Mouse (Mus musculus): ENCODE measurements around the gene Phf20.
"Not testable (repeated sequence)": the region's sequence is repeated elsewhere in the genome, so short reads cannot be mapped to it uniquely, and the experiment has no call there.

Phf20 gene

DNA sequence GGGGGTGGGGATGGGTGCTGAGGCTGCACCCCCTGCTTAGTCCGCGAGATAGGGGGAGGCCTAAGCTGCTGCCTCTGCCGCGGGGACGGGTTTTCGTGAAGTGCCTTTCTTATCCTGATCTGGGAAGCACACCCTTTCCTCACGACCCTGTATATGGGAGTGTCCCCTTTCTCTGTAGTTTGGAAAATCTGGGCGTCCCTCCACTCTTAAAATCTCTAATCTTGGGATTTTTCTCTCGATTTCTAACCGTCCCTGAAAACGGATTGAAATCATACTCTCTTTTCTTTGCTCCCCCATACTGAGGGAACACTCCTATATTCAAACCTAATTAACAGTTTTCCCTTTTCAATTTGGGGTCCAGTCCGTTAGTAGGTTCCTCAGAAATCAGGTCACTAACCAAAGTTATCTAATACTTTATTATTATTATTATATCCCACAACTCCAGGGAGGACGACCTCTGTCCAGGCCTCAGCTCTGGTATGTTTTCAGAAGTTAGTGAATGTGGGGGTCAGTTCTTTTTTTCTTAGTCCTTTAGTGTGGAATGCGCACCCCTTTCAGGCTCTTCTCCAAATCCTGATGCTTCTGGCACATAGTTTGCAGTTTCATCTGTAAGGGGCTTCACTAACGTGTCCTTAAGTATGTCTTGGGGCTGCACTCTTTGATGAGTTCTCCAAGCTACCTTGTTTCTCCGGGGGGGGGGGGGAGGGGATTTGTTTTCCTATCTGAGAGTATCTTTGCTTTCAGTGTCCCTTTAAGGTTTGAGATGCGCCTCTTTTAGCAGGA lies 1.1 kb downstream of the Phf20 start:
- in situ Hi-C loops (cut with MboI, MseI): loop anchor here (25.0 kb wide), 1 partner anchor 1310 kb away; the partner anchor contains the start of gene Eif2s2

DNA sequence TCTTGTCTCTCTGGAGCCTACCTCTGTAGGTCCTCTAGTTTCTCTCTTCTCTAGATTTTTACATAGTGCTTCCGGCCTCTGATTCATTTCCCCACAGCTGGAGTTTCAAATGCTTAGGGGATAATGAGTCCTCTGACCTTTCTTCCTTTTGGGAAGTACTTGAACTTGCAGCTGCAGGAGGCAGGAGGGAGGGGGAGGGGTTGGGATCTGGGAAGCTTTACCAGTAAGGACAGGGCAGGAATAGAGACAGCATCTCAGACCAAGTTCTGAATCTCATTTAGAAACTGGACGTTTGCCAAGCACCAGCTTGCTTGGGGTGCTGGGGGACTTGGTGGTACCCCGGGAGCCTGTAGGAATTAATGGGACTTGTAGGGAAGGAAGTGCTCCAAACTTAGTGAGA lies 3.7 kb downstream of the Phf20 start:
- in situ Hi-C loops (cut with MboI, MseI): loop anchor here (25.0 kb wide), 1 partner anchor 1313 kb away; the partner anchor contains the start of gene Eif2s2

DNA sequence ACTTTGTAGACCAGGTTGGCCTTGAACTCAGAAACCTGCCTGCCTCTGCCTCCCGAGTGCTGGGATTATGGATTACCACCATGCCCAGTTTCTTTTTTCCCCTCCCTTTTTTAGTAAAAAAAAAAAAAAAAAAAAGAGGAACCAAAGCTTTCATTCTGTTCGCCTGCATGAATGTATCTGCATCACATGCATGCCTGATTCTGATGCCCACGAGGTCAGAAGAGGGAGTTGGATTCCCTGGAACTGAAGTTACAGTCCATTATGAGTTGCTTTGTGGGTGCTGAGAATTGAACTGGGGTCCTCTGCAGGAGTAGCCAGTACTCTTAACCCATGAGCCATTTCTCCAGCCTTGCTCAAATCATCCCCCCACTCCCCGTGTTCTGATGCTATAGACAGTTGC lies 5.2 kb downstream of the Phf20 start:
- in situ Hi-C loops (cut with MboI, MseI): no loop called here

DNA sequence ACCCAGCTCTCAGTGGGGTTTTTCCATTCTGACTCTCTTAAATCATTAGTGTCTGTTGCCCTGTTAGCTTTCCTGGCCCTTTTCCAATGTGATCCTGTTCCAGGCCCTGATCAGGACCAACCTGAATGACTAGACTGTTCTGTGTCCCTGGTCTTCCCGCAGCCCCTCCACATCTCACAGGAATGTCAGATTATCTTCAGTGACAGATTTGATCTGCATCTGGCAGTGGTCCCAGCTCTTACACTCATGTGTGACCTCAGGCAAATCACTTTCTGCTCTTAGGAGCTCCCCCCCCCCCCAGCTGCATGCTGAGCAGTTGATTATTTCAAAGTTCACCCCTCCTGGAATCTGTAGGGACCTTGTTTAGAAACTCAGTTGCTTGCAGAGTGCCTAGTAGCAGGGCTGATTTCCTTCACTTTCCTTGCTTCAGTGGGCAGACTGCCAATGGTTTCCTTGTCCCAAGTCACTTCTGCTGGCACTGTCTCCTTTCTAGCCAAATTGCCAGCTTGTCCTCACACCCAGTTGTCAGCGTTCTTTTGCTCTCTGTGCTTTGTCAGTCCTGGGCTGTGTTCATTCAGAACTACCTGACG lies 6.7 kb downstream of the Phf20 start:
- in situ Hi-C loops (cut with MboI, MseI): no loop called here

DNA sequence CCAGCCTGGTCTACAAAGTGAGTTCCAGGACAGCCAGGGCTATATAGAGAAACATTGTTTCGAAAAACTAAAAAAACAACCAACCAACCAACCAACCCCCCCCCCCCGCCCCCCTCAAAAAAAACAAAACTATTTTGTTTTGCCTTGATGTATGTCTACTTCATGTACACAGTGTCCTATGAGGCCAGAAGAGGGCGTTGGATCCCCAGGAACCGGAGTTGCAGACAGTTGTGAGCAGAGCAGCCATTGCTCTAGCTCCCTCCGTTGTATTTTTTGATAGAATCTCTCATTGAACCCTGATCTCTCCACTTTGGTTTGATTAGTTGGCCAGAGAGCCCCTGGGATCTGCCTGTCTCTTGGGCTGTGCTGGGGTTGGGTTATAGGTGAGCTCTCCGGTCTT lies 7.7 kb downstream of the Phf20 start:
- in situ Hi-C loops (cut with MboI, MseI): no loop called here

DNA sequence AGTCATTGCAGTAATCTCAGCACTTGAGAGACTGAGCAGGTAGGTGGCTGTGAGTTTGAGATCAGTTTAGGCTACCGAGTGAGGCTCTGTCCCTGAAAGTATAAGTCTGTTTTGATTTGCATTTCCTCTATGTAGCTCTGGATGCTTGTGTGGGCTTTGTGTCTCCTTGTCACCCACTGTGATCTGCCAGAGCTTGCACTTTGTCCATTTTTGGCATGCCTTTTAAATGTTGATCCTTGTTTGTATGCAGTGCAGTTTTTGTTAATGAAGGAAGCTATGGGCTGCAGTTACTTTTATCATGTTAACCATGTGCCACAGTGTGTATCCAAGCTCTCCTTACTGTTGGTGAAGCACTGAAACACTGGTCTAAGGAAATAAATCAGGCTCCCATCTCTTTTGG lies 21.5 kb downstream of the Phf20 start:
- in situ Hi-C loops (cut with MboI, MseI): loop anchor here (5.0 kb wide), 1 partner anchor 70 kb away; no protein-coding TSS in a partner anchor

DNA sequence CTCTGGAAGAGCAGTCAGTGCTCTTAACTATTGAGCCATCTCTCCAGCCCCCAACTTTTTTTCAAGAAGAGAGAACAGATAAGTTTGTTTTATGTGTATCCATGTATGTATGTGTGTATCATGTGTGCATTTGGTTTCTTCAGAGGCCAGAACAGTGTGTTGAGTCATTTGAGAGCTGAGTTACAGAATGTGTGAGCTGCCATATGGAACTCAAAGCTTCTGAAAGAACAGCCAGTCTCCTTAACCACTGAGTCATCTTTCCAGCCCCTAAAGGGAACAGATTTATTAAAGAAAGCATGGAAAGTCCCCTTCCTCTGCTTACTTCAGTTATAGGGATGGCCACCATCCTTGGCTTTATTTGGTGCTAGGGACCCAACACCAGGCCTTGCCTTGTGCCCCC lies 25.8 kb downstream of the Phf20 start:
- in situ Hi-C loops (cut with MboI, MseI): no loop called here

DNA sequence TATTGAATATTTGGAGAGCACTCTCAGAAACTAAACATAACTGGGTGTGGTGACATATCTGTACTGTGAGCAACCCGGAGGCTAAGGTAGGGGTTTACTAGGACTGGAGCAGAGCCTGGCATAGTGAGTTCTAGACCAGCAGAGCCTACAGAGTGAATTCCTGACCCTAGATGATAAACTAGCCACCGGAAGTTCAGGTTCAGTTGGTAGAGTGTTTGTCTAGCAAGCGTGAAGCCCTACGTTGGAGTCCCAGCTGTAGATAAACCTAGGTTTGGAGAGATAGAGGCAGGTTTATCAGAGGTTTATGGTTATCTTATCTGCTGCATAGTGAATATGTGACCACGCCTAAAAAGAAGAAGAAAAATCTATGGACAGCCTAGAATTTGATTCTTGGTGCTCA lies 27.8 kb downstream of the Phf20 start:
- in situ Hi-C loops (cut with MboI, MseI): no loop called here

DNA sequence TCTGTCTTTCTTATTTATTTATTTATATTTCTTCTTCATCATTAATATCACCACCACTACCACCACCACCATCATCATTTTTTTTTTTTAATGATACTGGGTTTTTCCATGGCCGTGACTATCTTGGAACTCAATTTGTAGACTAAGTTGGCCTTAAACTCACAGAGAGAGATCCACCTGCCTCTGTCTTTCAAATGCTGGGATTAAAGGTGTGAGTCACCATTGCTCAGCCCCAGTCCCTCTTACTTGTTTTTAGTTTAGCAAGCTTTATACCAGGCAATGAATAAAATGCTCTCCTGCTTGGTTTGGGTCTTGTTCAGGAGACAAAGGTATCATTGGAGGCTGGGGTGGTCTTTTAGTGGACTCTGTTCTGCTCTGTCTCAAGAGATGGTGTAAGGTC lies 31.4 kb downstream of the Phf20 start:
- in situ Hi-C loops (cut with MboI, MseI): no loop called here

DNA sequence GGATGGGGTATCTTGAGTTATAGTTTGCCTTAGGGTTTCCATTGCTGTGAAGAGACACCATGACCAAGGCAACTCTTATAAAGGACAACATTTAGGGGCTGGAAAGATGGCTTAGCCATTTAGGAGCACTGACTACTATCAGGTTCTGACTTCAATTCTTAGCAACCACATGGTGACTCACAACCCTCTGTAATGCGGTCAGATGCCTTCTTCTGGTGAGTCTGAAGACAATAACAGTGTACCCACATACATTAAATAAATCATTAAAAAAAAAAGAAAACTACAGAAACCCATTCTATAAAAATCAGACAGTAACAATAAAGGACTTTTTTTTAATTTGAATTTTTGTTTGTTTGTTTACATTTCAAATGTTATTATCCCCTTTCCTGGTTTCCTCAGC lies 32.9 kb downstream of the Phf20 start:
- in situ Hi-C loops (cut with MboI, MseI): no loop called here

DNA sequence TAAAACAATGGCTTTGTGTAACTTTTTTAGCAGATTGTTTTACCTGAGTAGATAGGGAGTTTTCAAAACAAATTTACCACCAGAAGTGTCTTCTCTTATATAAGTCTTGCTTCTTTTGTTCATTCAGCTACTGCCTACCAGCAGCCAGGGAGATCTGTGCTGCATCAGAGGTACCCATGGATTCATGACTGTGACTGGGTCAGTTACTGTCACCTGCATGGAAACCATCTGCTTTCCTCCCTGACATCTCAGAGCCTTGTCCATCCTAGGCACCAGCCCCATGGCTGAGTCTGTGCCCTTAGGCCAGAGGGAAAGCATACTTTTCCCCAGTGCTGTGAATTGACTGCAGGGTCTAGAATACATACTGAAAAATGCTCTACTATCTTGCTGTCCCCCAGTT lies 35.1 kb downstream of the Phf20 start:
- in situ Hi-C loops (cut with MboI, MseI): no loop called here

DNA sequence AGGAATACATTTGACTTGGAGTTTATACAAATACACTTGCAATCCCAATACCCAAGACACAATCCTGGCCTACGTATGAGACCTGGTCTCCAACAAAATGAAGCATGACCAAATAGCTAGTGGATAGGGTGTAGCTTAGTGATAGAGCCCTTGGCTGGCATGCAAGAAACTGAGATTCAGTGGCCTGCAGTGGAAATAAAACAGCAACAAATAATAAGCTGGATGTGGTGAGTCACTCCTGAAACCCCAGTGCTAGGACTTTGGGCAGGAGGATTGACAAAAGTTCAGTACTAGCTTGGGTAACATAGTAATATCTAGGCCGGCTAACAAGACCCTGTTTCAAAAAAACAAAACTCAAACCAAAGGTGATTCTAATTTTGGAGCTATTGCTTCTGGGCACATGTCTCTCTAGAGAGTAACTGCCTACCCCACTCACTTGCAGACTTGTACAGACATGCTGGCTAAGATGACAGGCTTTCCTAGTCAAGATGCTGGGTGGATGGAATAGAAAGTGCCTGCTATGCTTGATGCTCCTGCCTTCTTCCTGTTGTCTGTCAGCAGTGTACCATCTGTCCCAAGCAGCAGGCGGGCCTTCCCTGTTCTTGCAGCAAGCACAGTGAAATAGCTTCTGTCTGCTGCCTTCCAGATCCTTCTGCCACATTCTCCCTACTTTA lies 37.1 kb downstream of the Phf20 start:
- in situ Hi-C loops (cut with MboI, MseI): no loop called here

DNA sequence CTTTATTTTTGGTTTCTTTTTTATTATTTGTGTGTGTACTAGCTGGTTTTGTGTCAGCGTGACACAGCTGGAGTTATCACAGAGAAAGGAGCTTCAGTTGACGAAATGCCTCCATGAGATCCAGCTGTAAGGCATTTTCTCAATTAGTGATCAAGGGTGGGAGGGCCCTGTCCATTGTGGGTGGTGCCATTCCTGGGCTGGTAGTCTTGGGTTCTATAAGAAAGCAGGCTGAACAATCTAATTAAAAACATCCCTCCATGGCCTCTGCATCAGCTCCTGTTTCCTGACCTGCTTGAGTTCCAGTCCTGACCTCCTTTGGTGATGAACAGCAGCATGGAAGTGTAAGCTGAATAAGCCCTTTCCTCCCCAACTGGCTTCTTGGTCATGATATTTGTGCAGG lies 37.8 kb downstream of the Phf20 start:
- in situ Hi-C loops (cut with MboI, MseI): not testable (repeated sequence)

DNA sequence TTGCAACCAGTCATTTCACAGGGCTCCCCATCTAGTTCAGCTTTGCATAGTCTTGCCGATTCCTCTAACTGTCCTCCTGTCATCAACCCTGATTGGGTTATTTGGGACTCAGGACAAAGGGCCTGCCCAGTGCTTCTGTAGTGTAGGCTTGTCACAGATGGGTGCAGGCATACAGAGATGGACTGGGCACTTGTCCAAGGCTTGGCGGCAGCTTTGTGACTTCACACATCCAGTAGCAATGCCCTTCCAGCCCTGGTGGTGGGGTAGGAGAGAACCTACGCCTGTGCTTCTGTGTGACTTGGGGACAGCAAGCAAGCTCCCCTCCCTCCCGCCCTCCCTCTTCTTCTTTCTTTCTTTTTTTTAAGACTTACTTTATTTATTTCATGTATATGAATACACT lies 39.6 kb downstream of the Phf20 start:
- in situ Hi-C loops (cut with MboI, MseI): no loop called here

DNA sequence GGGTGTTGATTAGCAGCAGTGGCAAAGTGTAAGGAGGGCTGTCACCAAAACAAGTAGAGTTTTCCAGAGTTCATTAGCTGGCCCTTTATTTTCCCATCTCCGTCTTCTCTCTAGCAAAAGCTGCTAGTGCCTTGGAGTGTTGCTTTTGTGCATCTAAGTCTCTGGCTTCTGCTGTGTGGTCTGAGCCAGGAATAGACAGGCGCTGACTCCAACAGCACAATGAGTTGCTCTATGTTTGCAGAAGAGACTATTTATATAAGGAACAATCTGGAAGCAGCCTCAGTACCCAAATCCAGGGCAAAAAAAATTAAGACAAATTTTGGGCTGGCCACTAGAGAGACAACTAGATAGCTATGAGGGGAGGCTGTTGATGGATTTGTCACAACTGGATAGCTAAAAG lies 45.4 kb downstream of the Phf20 start:
- in situ Hi-C loops (cut with MboI, MseI): no loop called here

DNA sequence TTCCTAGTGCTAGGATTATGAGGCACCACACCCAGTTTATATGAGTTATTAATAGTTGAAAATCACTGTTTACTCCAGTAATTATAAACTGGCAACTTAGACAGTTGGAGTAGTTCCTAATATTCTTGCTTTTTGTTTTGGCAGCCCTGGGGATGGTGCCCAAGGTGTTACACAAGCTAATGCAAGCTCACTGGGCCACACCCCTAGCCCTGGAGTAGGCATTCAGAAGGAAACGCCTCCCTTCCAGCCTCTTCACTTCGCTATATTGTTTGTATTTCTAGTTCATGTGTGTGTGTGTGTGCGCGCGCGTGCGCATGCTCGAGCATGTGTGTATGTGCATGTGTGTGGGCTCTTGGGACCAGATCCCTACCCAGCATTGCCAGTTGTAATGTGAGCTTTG lies 46.7 kb downstream of the Phf20 start:
- in situ Hi-C loops (cut with MboI, MseI): no loop called here

DNA sequence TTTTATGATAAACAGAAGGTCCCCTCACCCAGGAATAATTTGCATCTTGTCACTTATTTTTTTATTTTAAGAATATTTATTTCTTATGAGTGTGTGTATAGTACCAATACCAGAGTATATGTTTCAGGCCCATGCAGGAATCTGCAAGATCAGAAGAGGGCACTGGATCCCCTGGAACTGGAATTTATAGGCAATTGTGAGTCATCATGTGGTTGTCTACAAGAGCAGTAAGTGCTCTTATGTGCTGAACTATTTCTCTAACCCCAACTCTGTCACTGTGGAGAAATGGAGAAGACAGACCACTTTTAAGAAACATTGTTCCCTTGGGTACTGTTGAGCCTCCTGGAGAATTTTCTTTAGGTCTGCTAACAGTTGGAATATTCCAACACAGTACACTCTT lies 51.3 kb downstream of the Phf20 start:
- in situ Hi-C loops (cut with MboI, MseI): no loop called here

DNA sequence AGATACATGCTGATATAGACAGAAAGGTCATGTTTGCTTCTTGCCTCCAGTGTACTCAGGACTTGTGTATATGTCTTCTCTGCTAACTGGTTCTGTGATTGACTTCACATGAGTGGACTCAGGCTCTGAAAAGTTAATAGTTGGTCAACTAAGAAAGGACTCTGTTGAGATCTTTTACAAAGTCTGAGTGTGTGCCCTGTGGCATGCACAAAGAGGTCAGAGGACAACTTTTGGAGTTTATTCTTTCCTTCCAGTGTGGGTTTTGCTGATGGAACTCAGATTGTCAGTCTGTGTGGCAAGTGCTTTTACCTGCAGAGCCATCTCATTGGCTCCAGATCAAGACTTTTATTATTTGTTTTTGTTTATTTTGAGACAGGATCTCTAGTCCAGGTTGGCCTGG lies 54.5 kb downstream of the Phf20 start:
- in situ Hi-C loops (cut with MboI, MseI): no loop called here

DNA sequence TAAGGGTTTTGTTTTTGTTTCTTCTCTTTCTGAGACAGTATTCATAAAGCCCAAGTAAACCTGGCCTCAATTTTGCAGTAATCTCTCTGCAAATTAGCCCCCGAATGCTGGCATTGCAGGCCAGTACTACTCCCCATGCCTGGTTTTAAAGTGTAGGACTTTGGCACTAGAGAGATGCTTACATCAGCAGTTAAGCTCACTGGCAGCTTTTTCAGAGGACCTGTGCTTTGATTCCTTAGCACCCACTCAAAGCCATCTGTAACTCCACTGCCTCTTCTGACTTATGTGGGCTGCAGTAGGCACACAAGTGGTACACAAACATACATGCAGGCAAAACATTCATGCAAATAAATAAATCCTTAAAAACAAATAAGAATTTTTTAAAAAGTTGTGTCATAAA lies 55.0 kb downstream of the Phf20 start:
- in situ Hi-C loops (cut with MboI, MseI): no loop called here

DNA sequence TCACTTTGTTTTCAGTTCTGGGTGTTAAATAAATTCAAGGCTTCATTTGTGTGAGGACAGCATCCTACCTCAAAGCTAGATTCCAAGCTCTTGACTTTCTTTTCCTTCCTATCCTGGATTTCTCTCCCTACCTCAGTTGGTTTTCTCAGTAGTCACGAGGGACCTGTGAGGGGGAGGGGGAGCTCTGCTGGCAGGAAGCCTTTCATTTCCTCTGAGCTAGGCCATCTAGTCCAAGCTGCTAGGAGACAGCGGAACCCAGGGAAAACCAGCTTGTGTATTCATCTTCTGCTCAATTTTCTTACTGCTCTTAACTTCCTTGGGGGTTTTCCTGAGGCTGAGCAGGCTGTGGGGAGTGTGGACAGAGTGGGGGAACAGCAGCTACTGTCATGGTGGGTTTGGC lies 60.8 kb downstream of the Phf20 start:
- in situ Hi-C loops (cut with MboI, MseI): no loop called here

DNA sequence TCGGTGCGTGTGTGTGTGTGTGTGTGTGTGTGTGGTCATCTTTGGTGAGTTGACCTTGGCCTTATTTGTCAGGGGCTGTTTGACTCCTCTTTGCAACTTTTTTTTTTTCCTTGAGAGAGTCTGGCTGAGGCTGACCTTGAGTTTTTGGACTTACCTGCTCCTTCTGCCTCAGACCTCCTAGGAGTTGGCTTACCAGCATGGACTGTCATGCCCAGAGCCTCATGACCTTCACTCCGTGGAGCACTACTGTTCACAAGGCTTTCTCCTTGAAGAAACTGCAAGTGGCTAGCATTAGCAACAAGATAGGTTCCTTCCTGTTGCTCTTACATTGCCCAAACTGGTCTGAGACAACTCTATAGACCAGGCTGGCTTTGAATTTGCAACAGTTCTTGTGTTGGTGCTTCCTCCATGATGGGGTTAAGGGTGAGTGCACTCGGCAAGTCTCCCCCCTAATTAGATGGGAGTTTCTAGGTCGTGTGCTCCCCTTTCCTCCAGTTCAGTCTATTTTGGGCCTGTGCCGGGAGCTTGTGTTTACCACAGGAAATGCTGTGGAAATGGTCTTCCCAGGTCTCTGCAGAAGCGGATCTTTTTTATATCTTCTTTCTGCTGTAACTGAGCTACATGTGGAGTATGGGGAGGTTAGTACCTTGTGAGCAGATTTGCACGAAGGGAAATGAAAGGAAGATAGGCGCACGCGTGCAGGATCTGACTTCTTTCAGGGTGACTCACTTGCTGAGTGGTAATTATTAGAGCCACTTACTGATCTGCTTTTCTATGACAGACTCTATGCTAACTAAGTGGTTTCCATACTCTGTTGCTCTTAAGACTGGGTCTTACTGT lies 61.9 kb downstream of the Phf20 start:
- in situ Hi-C loops (cut with MboI, MseI): no loop called here

DNA sequence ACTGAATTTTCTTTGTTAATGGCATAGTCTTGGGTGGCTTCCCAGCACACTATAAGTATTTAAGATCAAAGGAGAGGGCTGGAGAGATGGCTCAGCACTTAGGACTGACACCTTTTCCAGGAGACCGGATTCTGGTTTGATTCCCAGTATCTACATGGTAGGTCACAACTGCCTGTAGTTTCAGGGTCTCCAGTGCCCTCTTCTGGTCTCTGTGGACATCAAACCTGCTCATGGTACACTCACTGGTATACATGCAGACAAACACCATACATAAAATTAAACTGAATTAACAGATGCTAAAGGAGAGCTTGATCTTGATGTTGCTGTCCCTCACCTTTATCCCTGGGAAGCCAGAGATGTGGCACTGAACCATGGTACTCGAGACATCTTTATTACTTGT lies 64.7 kb downstream of the Phf20 start:
- in situ Hi-C loops (cut with MboI, MseI): no loop called here
